Mouse (Mus musculus): ENCODE measurements around the gene Layn. TPM values are rescaled to one million over a fixed set of nuclear protein-coding genes. Genes with fewer than 3 reads are reported as not detected.

Layn gene
- polyA plus RNA-seq, 1 experiment from 2014 or later = 1.4 TPM

- Histone ChIP-seq H3K4me3 (no peak overlapping the region), H3K27me3 (peaks cover 8% of the 10 kb centered on the region; the same call in 1 of the 2 replicates), H3K9me3 (no peaks in the 10 kb centered on the region), H3K4me2 (replicated peaks) (no peak overlapping the region), H3K4me1 (peaks cover 3% of the 10 kb centered on the region), H3K9ac (replicated peaks) (no peak overlapping the region), H3K27ac (replicated peaks) (no peak overlapping the region), H3K36me3 (no peaks in the 10 kb centered on the region)
- WGBS = 84% methylated on average over 4 of the region's 4 CpGs
- no peak for ATAC-seq (ENCODE audit: low FRiP score, low read depth)
Observed at GRCm38 (mm10) chr9:51070801-51071200, 6.1 kb downstream of the Layn start.

- Histone ChIP-seq H3K4me1 (no peaks in the 10 kb centered on the region), H3K9me3 (no peaks in the 10 kb centered on the region), H3K27ac (replicated peaks) (no peak overlapping the region), H3K9ac (replicated peaks) (no peak overlapping the region), H3K27me3 (no peaks in the 10 kb centered on the region), H3K4me3 (no peak overlapping the region), H3K4me2 (replicated peaks) (no peak overlapping the region), H3K36me3 (no peaks in the 10 kb centered on the region)
- ATAC-seq (ENCODE audit: low FRiP score, low read depth) = no peak
- WGBS = 81% methylated on average over 3 of the region's 3 CpGs
Observed at GRCm38 (mm10) chr9:51068202-51068601, 8.7 kb downstream of the Layn start.

GRCm38 (mm10) chr9:51060601-51061000, 16.3 kb downstream of the Layn start, which contains the start of gene Btg4:
Gene Btg4 (plus strand): TSS chr9:51060901.
- no peak for ATAC-seq (ENCODE audit: low FRiP score, low read depth)
- 94% methylated on average over 2 of the region's 2 CpGs for WGBS
- H3K36me3 ChIP-seq = no peaks in the 10 kb centered on the region
- H3K9me3 ChIP-seq = no peaks in the 10 kb centered on the region
- H3K27ac ChIP-seq (replicated peaks) = no peak within 1 kb of the TSS
- H3K9ac ChIP-seq (replicated peaks) = no peak within 1 kb of the TSS
- H3K4me2 ChIP-seq (replicated peaks) = no peak within 1 kb of the TSS
- no peaks in the 10 kb centered on the region for H3K4me1 ChIP-seq
- H3K27me3 ChIP-seq = no peaks in the 10 kb centered on the region
- H3K4me3 ChIP-seq = no peak within 1 kb of the TSS

GRCm38 (mm10) chr9:51058951-51059521, 17.9 kb downstream of the Layn start:
- Histone ChIP-seq H3K9ac (replicated peaks) (no peak overlapping the region), H3K27me3 (no peaks in the 10 kb centered on the region), H3K4me2 (replicated peaks) (no peak overlapping the region), H3K27ac (replicated peaks) (no peak overlapping the region), H3K36me3 (no peaks in the 10 kb centered on the region), H3K4me3 (no peak overlapping the region), H3K9me3 (no peaks in the 10 kb centered on the region), H3K4me1 (no peaks in the 10 kb centered on the region)
- WGBS = 79% methylated on average over 4 of the region's 4 CpGs
- no peak for ATAC-seq (ENCODE audit: low FRiP score, low read depth)

GRCm38 (mm10) chr9:51056360-51057324, 20.3 kb downstream of the Layn start:
- H3K4me1 ChIP-seq = no peaks in the 10 kb centered on the region
- H3K9ac ChIP-seq (replicated peaks) = no peak overlapping the region
- no peaks in the 10 kb centered on the region for H3K36me3 ChIP-seq
- no peak overlapping the region for H3K27ac ChIP-seq (replicated peaks)
- no peak overlapping the region for H3K4me3 ChIP-seq
- no peak overlapping the region for H3K4me2 ChIP-seq (replicated peaks)
- no peak for ATAC-seq (ENCODE audit: low FRiP score, low read depth)
- no peaks in the 10 kb centered on the region for H3K27me3 ChIP-seq
- WGBS = 84% methylated on average over 3 of the region's 3 CpGs
- H3K9me3 ChIP-seq = no peaks in the 10 kb centered on the region

- H3K4me3 ChIP-seq = no peak overlapping the region
- no peaks in the 10 kb centered on the region for H3K27me3 ChIP-seq
- no peak overlapping the region for H3K4me2 ChIP-seq (replicated peaks)
- 63% methylated on average over 3 of the region's 3 CpGs for WGBS
- H3K27ac ChIP-seq (replicated peaks) = no peak overlapping the region
- no peak for ATAC-seq (ENCODE audit: low FRiP score, low read depth)
- no peaks in the 10 kb centered on the region for H3K9me3 ChIP-seq
- H3K36me3 ChIP-seq = no peaks in the 10 kb centered on the region
- no peak overlapping the region for H3K9ac ChIP-seq (replicated peaks)
- no peaks in the 10 kb centered on the region for H3K4me1 ChIP-seq
Observed at GRCm38 (mm10) chr9:51052180-51052579, 24.7 kb downstream of the Layn start.

GRCm38 (mm10) chr9:51042136-51042535, 34.8 kb downstream of the Layn start:
- no peak overlapping the region for H3K4me2 ChIP-seq (replicated peaks)
- no peak overlapping the region for H3K4me3 ChIP-seq
- no peak overlapping the region for H3K27ac ChIP-seq (replicated peaks)
- no peaks in the 10 kb centered on the region for H3K36me3 ChIP-seq
- no peak overlapping the region for H3K9ac ChIP-seq (replicated peaks)
- 86% methylated on average over 6 of the region's 6 CpGs for WGBS
- H3K4me1 ChIP-seq = no peaks in the 10 kb centered on the region
- no peaks in the 10 kb centered on the region for H3K27me3 ChIP-seq
- H3K9me3 ChIP-seq = no peaks in the 10 kb centered on the region
- ATAC-seq (ENCODE audit: low FRiP score, low read depth) = no peak

GRCm38 (mm10) chr9:51041491-51041980, 35.4 kb downstream of the Layn start:
- no peak overlapping the region for H3K4me3 ChIP-seq
- no peaks in the 10 kb centered on the region for H3K36me3 ChIP-seq
- H3K4me2 ChIP-seq (replicated peaks) = no peak overlapping the region
- no peaks in the 10 kb centered on the region for H3K9me3 ChIP-seq
- no peak for ATAC-seq (ENCODE audit: low FRiP score, low read depth)
- H3K9ac ChIP-seq (replicated peaks) = no peak overlapping the region
- no peaks in the 10 kb centered on the region for H3K27me3 ChIP-seq
- WGBS = 91% methylated on average over 7 of the region's 7 CpGs
- H3K27ac ChIP-seq (replicated peaks) = no peak overlapping the region
- H3K4me1 ChIP-seq = no peaks in the 10 kb centered on the region

- no peak overlapping the region for H3K27ac ChIP-seq (replicated peaks)
- no peaks in the 10 kb centered on the region for H3K36me3 ChIP-seq
- H3K27me3 ChIP-seq = no peaks in the 10 kb centered on the region
- no peak overlapping the region for H3K4me2 ChIP-seq (replicated peaks)
- H3K4me1 ChIP-seq = no peaks in the 10 kb centered on the region
- WGBS = 85% methylated on average over 3 of the region's 3 CpGs
- H3K4me3 ChIP-seq = no peak overlapping the region
- H3K9me3 ChIP-seq = no peaks in the 10 kb centered on the region
- no peak overlapping the region for H3K9ac ChIP-seq (replicated peaks)
- no peak for ATAC-seq (ENCODE audit: low FRiP score, low read depth)
Observed at GRCm38 (mm10) chr9:51032785-51033529, 43.9 kb downstream of the Layn start.

GRCm38 (mm10) chr9:51032291-51032690, 44.6 kb downstream of the Layn start:
- H3K27me3 ChIP-seq = no peaks in the 10 kb centered on the region
- H3K36me3 ChIP-seq = no peaks in the 10 kb centered on the region
- no peak overlapping the region for H3K4me2 ChIP-seq (replicated peaks)
- no peak overlapping the region for H3K9ac ChIP-seq (replicated peaks)
- H3K4me3 ChIP-seq = no peak overlapping the region
- no peak overlapping the region for H3K27ac ChIP-seq (replicated peaks)
- 66% methylated on average over 8 of the region's 8 CpGs for WGBS
- no peak for ATAC-seq (ENCODE audit: low FRiP score, low read depth)
- no peaks in the 10 kb centered on the region for H3K4me1 ChIP-seq
- no peaks in the 10 kb centered on the region for H3K9me3 ChIP-seq

- Histone ChIP-seq H3K27me3 (no peaks in the 10 kb centered on the region), H3K27ac (replicated peaks) (no peak overlapping the region), H3K4me2 (replicated peaks) (no peak overlapping the region), H3K9me3 (no peaks in the 10 kb centered on the region), H3K9ac (replicated peaks) (no peak overlapping the region), H3K36me3 (no peaks in the 10 kb centered on the region), H3K4me1 (no peaks in the 10 kb centered on the region), H3K4me3 (no peak overlapping the region)
- 78% methylated on average over 6 of the region's 6 CpGs for whole genome bisulfite sequencing
- no peak for ATAC-seq (ENCODE audit: low FRiP score, low read depth)
Observed at GRCm38 (mm10) chr9:51031603-51032002, 45.3 kb downstream of the Layn start.

- H3K4me2 ChIP-seq (replicated peaks) = no peak overlapping the region
- 60% methylated on average over 1 of the region's 1 CpGs for WGBS
- no peaks in the 10 kb centered on the region for H3K36me3 ChIP-seq
- no peaks in the 10 kb centered on the region for H3K9me3 ChIP-seq
- no peaks in the 10 kb centered on the region for H3K27me3 ChIP-seq
- H3K4me1 ChIP-seq = no peaks in the 10 kb centered on the region
- H3K9ac ChIP-seq (replicated peaks) = no peak overlapping the region
- no peak overlapping the region for H3K4me3 ChIP-seq
- H3K27ac ChIP-seq (replicated peaks) = no peak overlapping the region
- no peak for ATAC-seq (ENCODE audit: low FRiP score, low read depth)
Observed at GRCm38 (mm10) chr9:51030147-51030546, 46.7 kb downstream of the Layn start.

Data from midbrain, embryonic 12.5 days (tissue).